Mouse (Mus musculus): ENCODE results near the gene Btbd9.

Gene Btbd9

GRCm38 (mm10) chr17:30278596-30279378, 297.5 kb downstream of the Btbd9 start:
- no peak for DNase-seq (ENCODE audit: low read depth)

- no peak for DNase-seq (ENCODE audit: low read depth)
These were observed 299.8 kb downstream of the Btbd9 start for GRCm38 (mm10) chr17:30276477-30276876.

- no peak for DNase-seq (ENCODE audit: low read depth)
These were observed 303.5 kb downstream of the Btbd9 start for GRCm38 (mm10) chr17:30272769-30273168.

- no peak for DNase-seq (ENCODE audit: low read depth)
These were observed 306.9 kb downstream of the Btbd9 start for GRCm38 (mm10) chr17:30269136-30270063.

GRCm38 (mm10) chr17:30268456-30268855, 307.8 kb downstream of the Btbd9 start:
- DNase-seq (ENCODE audit: low read depth), result no peak

- DNase-seq (ENCODE audit: low read depth), result no peak
These were observed 308.8 kb downstream of the Btbd9 start for GRCm38 (mm10) chr17:30267432-30267973.

GRCm38 (mm10) chr17:30263535-30263934, 312.8 kb downstream of the Btbd9 start:
- no peak for DNase-seq (ENCODE audit: low read depth)

- no peak for DNase-seq (ENCODE audit: low read depth)
These were observed 313.3 kb downstream of the Btbd9 start for GRCm38 (mm10) chr17:30262943-30263342.

GRCm38 (mm10) chr17:30262440-30262839, 313.8 kb downstream of the Btbd9 start:
- DNase-seq (ENCODE audit: low read depth), result no peak

GRCm38 (mm10) chr17:30261983-30262340, 314.3 kb downstream of the Btbd9 start:
- no peak for DNase-seq (ENCODE audit: low read depth)

- no peak for DNase-seq (ENCODE audit: low read depth)
These were observed 314.8 kb downstream of the Btbd9 start for GRCm38 (mm10) chr17:30261307-30261982.

- DNase-seq (ENCODE audit: low read depth), result no peak
These were observed 315.5 kb downstream of the Btbd9 start for GRCm38 (mm10) chr17:30260641-30261306.

GRCm38 (mm10) chr17:30259938-30260337, 316.4 kb downstream of the Btbd9 start:
- no peak for DNase-seq (ENCODE audit: low read depth)

GRCm38 (mm10) chr17:30258480-30258879, 317.8 kb downstream of the Btbd9 start:
- DNase-seq (ENCODE audit: low read depth), result no peak

- no peak for DNase-seq (ENCODE audit: low read depth)
These were observed 320.2 kb downstream of the Btbd9 start for GRCm38 (mm10) chr17:30255928-30256560.

- DNase-seq (ENCODE audit: low read depth), result no peak
These were observed 322.4 kb downstream of the Btbd9 start for GRCm38 (mm10) chr17:30253924-30254323.

GRCm38 (mm10) chr17:30253028-30253427, 323.3 kb downstream of the Btbd9 start:
- DNase-seq (ENCODE audit: low read depth), result no peak

- no peak for DNase-seq (ENCODE audit: low read depth)
These were observed 331.0 kb downstream of the Btbd9 start for GRCm38 (mm10) chr17:30245308-30245706.

GRCm38 (mm10) chr17:30244651-30245307, 331.5 kb downstream of the Btbd9 start:
- DNase-seq (ENCODE audit: low read depth), result no peak

GRCm38 (mm10) chr17:30243540-30243939, 332.7 kb downstream of the Btbd9 start:
- no peak for DNase-seq (ENCODE audit: low read depth)

- no peak for DNase-seq (ENCODE audit: low read depth)
These were observed 333.6 kb downstream of the Btbd9 start for GRCm38 (mm10) chr17:30242647-30243046.
